Mouse (Mus musculus): Measurements from ENCODE around the gene Tanc2. TPM values are rescaled to one million over a fixed set of nuclear protein-coding genes. Genes with fewer than 3 reads are reported as not detected.
A peak's percentile ranks its signal among the peaks of the same experiment; 100 is the strongest.

Gene Tanc2
- polyA plus RNA-seq, 1 experiment, result 10.2 TPM

GRCm38 (mm10) chr11:105908926-105909325, 319.1 kb downstream of the Tanc2 start:
- DNase-seq, result no peak
- TF ChIP-seq CTCF (IDR thresholded peaks at IDR 0.05; ENCODE audit: insufficient read depth, low read length) (no peak), POLR2A (IDR thresholded peaks at IDR 0.05; ENCODE audit: borderline replicate concordance, extremely low read depth, low read depth, low read length) (no peak)
- Histone ChIP-seq H3K4me1 (ENCODE audit: control insufficient read depth, insufficient read depth, low read length) (peaks cover 7% of the 10 kb centered on the region; the same call in 1 of the 2 replicates), H3K4me3 (replicated peaks; ENCODE audit: extremely low read depth, low read depth, low read length) (no peak overlapping the region)
- 86% methylated on average over 8 of the region's 8 CpGs for WGBS

DNA sequence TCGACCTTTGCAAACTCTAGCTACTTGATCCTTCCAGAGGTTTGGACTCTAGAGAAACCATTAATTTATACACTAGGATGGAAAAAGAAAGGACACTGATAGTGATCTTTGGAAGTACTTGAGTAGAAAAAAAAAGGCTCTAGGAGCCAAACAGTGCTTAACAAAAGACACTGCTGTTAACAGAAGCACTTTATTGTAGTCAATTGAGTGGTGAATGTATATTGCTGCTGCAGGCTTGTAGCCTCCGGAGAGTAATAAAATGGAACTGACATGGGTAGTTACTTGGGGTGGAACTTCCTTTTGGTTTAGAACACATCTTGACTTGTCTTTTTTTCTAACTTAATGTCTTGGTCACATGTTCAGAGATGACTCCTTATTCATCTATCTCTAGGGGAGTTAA, 319.8 kb downstream of the Tanc2 start:
- WGBS, result 67% methylated on average over 2 of the region's 2 CpGs
- TF ChIP-seq POLR2A (IDR thresholded peaks at IDR 0.05; ENCODE audit: borderline replicate concordance, extremely low read depth, low read depth, low read length), result no peak
- TF ChIP-seq CTCF (IDR thresholded peaks at IDR 0.05; ENCODE audit: insufficient read depth, low read length), result no peak
- no peak overlapping the region for H3K4me3 ChIP-seq (replicated peaks; ENCODE audit: extremely low read depth, low read depth, low read length)
- DNase-seq, result no peak
- peaks cover 7% of the 10 kb centered on the region; the same call in 1 of the 2 replicates for H3K4me1 ChIP-seq (ENCODE audit: control insufficient read depth, insufficient read depth, low read length)

- no peak for TF ChIP-seq CTCF (IDR thresholded peaks at IDR 0.05; ENCODE audit: insufficient read depth, low read length)
- Histone ChIP-seq H3K4me1 (ENCODE audit: control insufficient read depth, insufficient read depth, low read length) (no peaks in the 10 kb centered on the region), H3K4me3 (replicated peaks; ENCODE audit: extremely low read depth, low read depth, low read length) (no peak overlapping the region)
- DNase-seq, result no peak
These were observed 321.4 kb downstream of the Tanc2 start for GRCm38 (mm10) chr11:105911149-105911548.

DNA sequence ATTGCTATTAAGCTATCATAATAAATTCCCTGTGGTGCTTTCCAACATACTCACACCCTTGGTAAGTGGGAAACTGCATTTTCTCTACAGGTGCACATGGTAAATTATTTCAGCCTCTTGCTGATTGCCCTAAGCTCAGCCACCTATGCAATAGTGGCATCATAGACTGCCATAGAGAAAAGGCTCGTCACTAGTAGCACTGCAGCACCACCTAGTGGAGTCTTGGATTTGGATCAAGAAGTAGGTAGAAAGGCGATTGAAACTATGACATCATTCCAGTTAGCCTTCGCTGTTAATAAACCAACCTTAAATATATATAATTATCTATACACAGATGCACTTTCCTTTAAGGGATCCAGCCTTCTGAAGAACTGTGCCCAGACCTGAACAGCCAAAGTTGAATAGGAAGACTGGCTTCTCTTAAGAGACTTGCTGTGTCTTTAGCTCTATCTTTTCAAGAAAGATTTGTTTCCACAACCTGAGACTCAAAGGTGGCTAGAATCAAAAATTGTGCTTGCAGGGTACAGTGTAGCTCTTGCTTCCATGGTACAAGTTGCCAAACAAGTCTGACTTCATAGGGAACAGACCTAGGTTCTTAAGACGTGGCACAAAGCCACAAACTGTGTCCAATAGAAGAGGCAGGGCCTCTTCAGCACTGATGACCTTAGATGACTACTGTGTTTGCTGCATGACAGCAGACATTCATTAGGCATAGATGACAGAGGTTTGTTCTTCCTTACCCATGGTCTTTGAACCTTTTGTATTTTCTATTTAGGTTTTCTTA, 322.0 kb downstream of the Tanc2 start:
- peak; percentile 40; the same call in 1 of the 2 replicates for TF ChIP-seq CTCF (IDR thresholded peaks at IDR 0.05; ENCODE audit: insufficient read depth, low read length)
- no peak for TF ChIP-seq POLR2A (IDR thresholded peaks at IDR 0.05; ENCODE audit: borderline replicate concordance, extremely low read depth, low read depth, low read length)
- DNase-seq, result peak; percentile 51
- Histone ChIP-seq H3K4me3 (replicated peaks; ENCODE audit: extremely low read depth, low read depth, low read length) (no peak overlapping the region), H3K4me1 (ENCODE audit: control insufficient read depth, insufficient read depth, low read length) (no peaks in the 10 kb centered on the region)
- 23% methylated on average over 4 of the region's 4 CpGs for WGBS

DNA sequence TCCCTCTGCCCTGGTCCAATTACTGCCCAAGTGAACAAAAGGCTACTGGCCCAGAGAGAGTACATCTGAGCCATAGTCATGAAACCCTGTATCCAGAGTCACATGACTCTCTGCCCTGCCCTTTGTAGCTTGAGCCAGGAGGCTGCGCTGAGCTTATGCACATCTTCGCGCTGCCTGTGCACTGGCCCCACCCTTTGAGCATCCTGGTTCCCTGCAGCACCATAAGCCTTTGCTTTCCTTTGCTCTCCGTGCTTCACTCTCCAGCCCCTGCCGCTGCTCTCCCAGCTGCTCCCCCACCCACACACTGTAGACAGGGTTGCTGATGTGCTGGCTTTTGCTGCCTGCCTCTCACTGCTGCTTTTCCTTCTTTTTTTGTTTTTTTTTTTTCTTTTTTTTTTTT, 323.8 kb downstream of the Tanc2 start:
- DNase-seq, result no peak
- TF ChIP-seq CTCF (IDR thresholded peaks at IDR 0.05; ENCODE audit: insufficient read depth, low read length) (no peak), POLR2A (IDR thresholded peaks at IDR 0.05; ENCODE audit: borderline replicate concordance, extremely low read depth, low read depth, low read length) (no peak)
- H3K4me3 ChIP-seq (replicated peaks; ENCODE audit: extremely low read depth, low read depth, low read length), result no peak overlapping the region
- no peaks in the 10 kb centered on the region for H3K4me1 ChIP-seq (ENCODE audit: control insufficient read depth, insufficient read depth, low read length)
- WGBS, result 82% methylated on average over 5 of the region's 5 CpGs

GRCm38 (mm10) chr11:105920098-105920785, 330.5 kb downstream of the Tanc2 start:
- Histone ChIP-seq H3K4me3 (replicated peaks; ENCODE audit: extremely low read depth, low read depth, low read length) (no peak overlapping the region), H3K4me1 (ENCODE audit: control insufficient read depth, insufficient read depth, low read length) (no peaks in the 10 kb centered on the region)
- WGBS, result 74% methylated on average over 3 of the region's 3 CpGs
- TF ChIP-seq POLR2A (IDR thresholded peaks at IDR 0.05; ENCODE audit: borderline replicate concordance, extremely low read depth, low read depth, low read length) (no peak), CTCF (IDR thresholded peaks at IDR 0.05; ENCODE audit: insufficient read depth, low read length) (no peak)
- no peak for DNase-seq

GRCm38 (mm10) chr11:105920836-105921235, 331.1 kb downstream of the Tanc2 start:
- TF ChIP-seq POLR2A (IDR thresholded peaks at IDR 0.05; ENCODE audit: borderline replicate concordance, extremely low read depth, low read depth, low read length), result no peak
- no peak for TF ChIP-seq CTCF (IDR thresholded peaks at IDR 0.05; ENCODE audit: insufficient read depth, low read length)
- no peaks in the 10 kb centered on the region for H3K4me1 ChIP-seq (ENCODE audit: control insufficient read depth, insufficient read depth, low read length)
- no peak for DNase-seq
- WGBS, result 89% methylated on average over 2 of the region's 2 CpGs
- no peak overlapping the region for H3K4me3 ChIP-seq (replicated peaks; ENCODE audit: extremely low read depth, low read depth, low read length)

DNA sequence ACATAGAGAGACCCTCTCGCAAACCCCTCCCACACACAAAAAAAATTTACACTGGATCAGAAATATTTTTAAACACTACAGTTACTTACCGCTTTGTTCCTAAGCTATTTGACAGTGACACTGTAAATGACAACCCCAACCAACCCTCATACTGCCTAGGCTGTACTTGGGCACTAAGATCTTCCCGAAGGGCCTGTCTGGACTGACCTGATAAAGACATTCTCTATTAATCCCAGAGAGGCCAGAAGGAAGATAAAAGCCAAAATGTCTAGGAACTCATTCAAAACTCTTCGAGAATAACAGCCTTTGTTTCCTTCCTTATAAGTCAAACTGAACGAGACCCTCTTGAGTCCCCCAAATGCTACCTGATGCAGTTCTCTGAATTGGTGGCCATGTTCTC, 331.5 kb downstream of the Tanc2 start:
- H3K4me3 ChIP-seq (replicated peaks; ENCODE audit: extremely low read depth, low read depth, low read length), result no peak overlapping the region
- TF ChIP-seq POLR2A (IDR thresholded peaks at IDR 0.05; ENCODE audit: borderline replicate concordance, extremely low read depth, low read depth, low read length) (no peak), CTCF (IDR thresholded peaks at IDR 0.05; ENCODE audit: insufficient read depth, low read length) (no peak)
- H3K4me1 ChIP-seq (ENCODE audit: control insufficient read depth, insufficient read depth, low read length), result no peaks in the 10 kb centered on the region
- no peak for DNase-seq
- WGBS, result 88% methylated on average over 5 of the region's 5 CpGs

DNA sequence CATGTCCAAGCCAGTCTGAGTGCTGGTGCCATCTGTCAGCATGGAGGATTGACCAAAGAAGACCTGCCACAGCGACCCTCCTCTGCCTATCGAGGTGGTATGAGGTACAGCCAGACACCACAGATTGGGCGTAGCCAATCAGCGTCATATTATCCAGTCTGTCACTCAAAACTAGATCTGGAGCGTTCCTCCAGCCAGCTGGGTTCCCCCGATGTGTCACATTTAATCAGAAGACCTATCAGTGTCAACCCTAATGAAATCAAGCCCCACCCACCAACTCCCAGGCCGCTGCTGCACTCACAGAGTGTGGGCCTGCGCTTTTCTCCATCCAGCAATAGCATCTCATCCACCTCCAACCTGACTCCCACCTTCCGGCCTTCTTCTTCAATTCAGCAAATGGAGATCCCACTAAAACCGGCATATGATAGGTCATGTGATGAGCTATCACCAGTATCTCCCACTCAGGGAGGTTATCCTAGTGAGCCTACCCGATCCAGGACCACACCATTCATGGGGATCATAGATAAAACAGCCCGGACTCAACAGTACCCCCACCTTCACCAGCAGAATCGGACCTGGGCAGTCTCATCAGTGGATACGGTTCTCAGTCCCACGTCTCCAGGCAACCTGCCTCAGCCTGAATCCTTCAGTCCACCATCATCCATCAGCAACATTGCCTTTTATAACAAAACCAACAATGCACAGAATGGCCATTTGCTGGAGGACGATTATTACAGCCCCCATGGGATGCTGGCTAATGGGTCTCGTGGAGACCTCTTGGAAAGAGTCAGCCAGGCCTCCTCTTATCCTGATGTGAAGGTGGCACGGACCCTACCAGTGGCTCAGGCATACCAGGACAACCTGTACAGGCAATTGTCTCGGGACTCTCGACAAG, 333.2 kb downstream of the Tanc2 start:
- Histone ChIP-seq H3K4me3 (replicated peaks; ENCODE audit: extremely low read depth, low read depth, low read length) (no peak overlapping the region), H3K4me1 (ENCODE audit: control insufficient read depth, insufficient read depth, low read length) (peaks cover 3% of the 10 kb centered on the region)
- 92% methylated on average over 20 of the region's 20 CpGs for WGBS
- no peak for DNase-seq
- no peak for TF ChIP-seq CTCF (IDR thresholded peaks at IDR 0.05; ENCODE audit: insufficient read depth, low read length)
- TF ChIP-seq POLR2A (IDR thresholded peaks at IDR 0.05; ENCODE audit: borderline replicate concordance, extremely low read depth, low read depth, low read length), result no peak

Measured in lung, adult 2 months (tissue).